Mouse (Mus musculus): ENCODE results near the gene Plekhg5.
"Not testable (repeated sequence)": the region's sequence is repeated elsewhere in the genome, so short reads cannot be mapped to it uniquely, and the experiment has no call there.

Gene Plekhg5

DNA sequence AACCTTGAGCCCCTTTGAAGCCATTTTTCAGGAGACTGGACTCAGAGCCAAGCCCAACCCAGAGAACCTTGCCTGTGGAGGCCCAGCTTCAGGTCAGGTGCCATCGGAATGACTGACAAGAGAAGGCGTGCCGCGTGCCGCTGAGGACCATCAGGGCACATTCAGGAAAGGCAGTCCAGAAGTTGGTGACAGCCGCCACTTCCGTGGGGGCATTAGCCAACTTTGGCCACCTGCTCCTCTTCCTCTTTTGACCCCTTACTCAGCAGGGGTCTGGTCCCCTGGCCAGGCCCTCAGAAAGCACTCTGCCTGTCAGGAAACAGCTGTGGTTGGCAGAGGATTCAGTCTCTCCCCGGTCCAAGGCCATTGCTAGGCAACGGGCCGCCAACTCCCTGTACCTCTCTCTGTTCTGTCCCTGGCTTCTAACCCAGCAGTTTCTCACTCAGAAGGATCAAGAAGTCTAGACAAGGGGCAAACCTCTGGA is at the start of gene Plekhg5:
TSS of gene Plekhg5 (plus strand) at position 378 of the 481 bp plus-strand sequence.
- DNase-seq: no peak

DNA sequence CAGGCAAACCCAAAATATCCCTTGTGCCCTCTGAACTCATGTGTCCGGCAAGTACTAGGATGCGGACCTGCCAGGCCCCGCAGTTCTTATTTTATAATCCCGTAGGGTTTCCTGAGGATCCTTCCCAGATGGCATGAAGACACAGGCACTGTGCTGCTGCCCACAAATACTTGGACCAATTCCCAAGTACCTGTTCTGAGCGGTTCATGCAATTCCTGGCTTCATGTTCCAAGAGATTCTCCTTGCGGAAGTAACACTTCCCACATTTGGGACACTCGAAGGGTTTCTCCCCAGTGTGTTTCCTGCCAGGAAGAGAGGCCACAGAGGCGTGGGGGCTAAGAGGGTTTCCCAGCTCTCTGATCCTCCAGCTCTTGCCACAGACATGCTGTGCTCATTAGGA is 49.8 kb upstream of the Plekhg5 start:
- DNase-seq: no peak

DNA sequence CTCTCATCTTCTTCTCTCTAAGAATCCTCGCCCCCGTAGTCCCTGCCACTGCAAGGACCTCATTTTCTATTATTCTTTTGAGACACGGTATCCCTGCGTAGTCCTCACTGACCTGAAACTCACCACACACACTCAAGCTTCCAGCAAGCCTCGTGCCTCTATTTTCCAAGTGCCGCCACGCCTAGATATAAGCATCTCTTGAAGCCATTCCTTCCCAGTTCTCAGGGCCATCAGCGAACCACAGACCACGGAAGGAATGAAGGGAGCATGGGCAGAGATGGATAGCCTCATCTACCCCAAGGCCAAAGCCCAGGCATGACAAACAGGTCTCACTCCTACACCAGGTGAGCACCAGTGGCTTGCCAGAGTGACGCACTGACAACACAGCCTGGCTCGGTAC is 47.8 kb upstream of the Plekhg5 start:
- no peak for DNase-seq

DNA sequence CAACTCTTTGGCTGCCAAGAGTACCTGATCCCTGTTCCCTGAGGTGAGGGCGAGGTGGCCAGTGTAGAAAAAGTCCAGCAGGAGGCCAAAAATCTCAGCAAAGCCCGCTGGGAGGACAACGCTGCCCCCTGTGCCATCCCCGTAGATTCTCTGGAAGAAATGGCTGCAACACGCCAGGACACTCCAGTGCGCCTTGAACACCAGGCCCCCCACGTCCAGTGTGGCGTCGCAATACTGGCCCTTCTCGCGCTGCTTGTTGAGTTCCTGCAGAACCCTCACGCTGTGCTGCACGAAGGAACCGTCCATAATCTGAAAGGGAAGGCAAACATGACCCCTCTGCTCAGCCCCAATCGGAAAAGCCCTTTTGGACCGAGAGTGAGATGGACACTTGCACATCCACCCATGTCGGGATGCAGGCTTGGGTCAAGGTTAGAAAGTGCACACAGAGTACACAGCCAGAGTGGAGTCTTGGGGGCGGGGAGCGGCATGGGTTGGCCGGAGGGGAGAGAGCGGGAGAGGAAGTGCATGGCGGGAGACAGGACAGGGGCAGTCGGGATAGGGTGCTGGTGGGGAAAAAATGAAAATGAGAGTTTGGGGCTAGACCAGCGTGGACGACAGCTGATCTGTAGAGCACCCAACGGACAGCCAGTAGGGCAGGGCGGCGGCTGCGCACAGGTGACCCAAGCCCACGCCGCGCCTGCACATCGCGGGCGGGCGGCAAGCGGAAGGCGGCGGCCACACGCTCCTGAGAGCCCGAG is 45.4 kb upstream of the Plekhg5 start:
- no peak for DNase-seq

DNA sequence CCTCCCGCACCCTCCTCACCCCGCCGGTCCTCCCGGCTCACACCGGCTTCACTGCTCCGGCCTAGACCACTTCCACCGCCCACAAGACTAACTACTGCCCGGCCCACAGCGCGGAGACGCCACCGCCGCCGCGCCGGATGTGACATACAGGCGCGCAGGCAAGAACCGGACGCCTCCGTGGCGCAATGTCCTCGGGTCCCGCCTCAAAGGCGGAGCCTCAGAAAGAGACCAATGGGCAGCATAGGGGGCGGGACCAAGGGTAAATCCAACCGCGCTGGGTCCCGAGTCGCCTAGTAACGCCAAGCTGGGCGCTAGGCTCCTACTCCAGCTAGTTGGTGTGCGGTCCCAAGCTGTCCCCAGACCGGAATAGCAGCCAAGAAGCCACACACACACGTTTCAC is 44.8 kb upstream of the Plekhg5 start, which contains the start of gene Zbtb48:
TSS of gene Zbtb48 (minus strand) at position 148 of the 400 bp plus-strand sequence.
- peak; percentile 92 to 95 for DNase-seq

DNA sequence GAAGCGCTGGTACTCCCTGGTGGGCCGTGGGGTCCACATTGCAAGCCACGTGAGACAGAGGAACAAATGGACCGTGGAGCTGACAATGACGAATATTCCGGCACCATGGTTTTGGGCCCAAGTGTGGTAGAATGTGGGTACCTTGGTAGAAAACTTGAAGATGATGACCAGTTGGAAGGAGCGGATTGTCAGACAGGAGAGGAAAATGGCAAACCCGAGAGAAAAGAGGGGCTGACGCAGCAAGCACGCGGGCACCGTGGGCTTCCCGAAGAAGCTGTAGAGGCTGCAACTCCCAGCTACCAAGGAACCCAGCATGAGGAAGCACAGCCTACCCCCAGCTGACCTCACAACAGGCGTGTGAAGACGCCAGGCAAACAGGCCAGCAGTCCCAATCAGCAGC is 43.8 kb upstream of the Plekhg5 start:
- DNase-seq: no peak

DNA sequence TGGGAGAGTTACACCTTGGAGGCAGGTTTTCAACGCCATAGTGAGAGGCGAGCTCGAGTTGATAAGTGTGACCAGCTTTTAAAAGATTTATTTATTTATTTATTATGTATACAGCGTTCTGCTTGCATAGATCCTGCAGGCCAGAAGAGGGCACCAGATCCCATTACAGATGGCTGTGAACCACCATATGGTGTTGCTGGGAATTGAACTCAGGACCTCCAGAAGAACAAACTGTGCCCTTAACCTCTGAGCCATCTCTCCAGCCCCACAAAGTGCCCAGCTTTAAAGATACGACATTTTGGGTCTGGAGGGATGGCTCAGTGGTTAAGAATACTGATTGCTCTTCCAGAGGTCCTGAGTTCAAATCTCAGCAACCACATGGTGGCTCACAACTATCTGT is 43.2 kb upstream of the Plekhg5 start:
- peak in 1 of 2 experiments; percentile 26 for DNase-seq

DNA sequence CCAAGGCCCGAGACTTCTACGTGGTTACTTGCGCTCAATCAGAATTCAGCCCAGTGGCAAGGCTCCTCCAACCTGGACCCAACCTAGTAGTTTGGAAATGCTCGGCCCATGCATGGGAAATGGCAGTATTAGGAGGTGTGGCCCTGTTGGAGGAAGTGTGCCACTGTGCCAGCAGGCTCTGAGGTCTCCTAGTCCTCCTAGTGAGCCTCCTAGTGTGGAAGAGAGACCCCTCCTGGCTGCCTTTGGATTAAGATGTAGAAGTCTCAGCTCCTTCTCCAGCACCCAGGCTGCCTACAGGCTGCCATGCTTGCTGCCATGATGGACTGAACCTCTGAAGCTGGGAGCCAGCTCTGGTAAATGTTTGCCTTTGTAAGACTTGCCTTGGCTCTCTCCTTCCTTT is 42.3 kb upstream of the Plekhg5 start:
- no peak for DNase-seq

DNA sequence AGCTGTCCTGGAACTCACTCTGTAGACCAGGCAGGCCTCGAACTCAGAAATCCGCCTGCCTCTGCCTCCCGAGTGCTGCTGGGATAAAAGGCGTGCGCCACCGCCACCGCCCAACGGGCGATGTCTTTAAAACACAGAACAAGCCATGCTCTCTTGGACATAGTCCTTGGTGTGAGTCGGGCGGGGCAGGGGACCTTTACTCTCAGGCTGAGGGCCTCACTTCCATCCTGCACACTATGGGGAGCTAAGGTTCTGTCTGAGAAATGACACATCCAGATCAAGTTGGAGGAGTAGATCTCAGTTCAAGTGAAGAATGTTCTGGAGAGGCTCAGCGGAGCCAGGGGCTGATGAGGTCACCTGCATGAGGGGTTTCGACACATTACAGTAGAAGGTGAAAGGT is 39.4 kb upstream of the Plekhg5 start:
- DNase-seq: no peak

DNA sequence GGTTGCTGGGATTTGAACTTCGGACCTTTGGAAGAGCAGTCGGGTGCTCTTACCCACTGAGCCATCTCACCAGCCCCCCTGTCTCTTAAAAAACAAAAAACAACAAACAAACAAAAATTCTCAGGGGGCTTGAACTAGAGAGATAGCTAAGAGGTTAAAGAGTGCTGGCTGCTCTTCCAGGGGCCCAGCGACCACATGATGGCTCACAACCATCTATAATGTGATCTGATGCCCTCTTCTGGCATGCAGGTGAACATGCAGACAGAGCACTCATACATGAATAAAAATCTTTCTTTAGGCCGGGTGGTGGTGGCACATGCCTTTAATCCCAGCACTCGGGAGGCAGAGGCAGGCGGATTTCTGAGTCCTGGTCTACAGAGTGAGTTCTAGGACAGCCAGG is 35.8 kb upstream of the Plekhg5 start:
- DNase-seq: not testable (repeated sequence)

DNA sequence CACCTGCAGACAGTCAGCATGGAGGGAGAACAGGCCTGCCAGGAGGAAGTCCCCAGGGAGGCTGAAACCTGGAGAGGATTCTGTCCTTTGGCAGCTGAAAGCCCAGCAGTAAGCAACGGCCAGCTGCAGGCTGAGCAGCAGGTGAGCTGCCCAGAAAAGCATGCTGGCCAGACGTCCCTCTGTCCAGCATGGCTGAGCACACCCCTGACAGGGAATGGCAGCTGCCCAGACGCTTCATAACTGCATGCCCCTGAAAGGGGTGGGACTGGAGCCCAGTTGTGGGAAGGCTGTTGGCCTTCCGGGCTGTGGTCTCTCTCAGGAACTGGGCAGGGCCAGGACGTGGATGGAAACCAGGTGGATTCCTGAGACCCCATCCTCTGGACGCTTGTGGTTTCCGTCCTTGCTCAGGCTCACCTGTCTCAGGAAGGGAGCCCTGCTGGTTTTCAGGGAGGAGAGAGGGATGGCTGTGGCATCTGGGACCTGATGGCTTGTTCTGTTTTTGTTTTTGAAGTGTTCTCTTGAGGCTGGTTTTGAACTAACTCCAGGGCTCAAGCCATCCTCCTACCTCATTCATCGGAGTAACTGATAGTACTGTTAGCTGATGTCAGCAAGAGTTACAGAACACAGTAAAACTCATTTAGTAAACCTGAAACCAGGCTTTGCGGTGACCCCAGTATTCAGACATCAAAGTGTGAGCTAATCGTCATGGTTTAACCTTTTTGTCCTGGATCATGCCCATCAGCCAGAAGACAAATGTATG is 33.9 kb upstream of the Plekhg5 start, which contains the start of gene Tas1r1:
TSS of gene Tas1r1 (minus strand) at position 344 of the 760 bp plus-strand sequence.
- no peak for DNase-seq

DNA sequence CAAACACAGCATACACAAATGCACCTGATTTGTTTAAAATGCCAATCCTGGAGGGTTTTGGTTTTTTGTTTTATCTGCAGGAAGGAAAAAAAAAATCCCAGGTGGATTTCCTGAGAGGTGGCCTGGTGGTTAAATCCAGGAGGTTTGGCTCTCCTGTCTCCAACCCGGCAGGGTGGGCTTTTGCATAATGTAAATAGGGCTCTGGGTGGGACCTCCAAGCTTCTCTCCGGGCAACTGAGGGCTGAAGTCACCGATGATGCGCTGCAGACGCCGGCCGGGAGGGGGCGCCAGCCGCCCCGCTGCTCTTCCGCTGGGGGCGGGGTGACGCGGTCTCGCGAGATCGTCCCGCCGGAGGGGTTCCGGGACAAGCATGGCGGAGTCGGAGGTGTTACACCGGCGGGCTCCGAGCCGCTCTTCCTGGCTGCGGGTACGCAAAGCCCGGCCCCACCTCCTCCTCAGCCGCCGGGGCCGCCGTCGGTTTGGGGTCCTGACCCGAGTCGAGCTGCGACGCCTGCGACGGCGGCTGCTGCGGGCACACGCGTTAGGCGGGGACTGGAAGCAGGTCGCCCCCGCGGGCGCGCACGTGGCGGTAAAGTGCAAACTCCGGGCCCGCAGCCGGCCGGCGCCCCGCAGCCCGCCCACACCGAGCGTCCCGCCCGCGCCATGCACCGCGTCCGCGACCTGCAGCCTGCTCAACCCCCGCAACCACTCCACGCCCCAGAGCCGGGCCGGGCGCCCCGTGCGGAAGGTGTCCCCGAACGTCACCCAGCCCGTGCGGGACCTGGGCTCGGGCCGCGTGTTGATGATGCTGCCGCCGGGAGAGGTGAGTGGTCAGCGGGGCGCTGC is 33.1 kb upstream of the Plekhg5 start, which contains the start of gene Nol9:
TSS of gene Nol9 (plus strand) at position 337 of the 846 bp plus-strand sequence.
- DNase-seq: peak; percentile 94 to 96

DNA sequence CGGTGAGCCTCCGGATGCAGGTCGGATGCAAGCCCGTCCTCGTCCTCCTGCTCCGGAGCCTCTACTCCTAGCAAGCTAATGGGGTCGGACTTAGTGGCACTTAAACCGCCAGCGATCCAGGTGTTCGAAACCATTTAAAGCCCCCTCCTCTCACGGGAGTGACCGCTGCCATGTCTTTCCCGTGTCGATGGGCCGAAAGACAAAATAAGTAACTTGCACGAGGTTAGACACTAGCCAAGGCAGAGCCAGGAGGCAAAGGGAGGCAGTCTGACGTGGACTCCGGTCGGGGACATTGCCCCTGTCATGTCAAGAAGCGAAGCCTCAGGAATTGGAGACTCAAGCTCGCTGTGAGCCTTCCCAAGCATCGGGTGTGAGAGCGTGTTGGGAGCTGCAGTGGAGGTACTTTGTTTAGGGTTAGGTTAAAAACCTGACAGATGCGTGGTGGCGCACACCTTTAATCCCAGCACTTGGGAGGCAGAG is 32.4 kb upstream of the Plekhg5 start:
- DNase-seq: no peak

DNA sequence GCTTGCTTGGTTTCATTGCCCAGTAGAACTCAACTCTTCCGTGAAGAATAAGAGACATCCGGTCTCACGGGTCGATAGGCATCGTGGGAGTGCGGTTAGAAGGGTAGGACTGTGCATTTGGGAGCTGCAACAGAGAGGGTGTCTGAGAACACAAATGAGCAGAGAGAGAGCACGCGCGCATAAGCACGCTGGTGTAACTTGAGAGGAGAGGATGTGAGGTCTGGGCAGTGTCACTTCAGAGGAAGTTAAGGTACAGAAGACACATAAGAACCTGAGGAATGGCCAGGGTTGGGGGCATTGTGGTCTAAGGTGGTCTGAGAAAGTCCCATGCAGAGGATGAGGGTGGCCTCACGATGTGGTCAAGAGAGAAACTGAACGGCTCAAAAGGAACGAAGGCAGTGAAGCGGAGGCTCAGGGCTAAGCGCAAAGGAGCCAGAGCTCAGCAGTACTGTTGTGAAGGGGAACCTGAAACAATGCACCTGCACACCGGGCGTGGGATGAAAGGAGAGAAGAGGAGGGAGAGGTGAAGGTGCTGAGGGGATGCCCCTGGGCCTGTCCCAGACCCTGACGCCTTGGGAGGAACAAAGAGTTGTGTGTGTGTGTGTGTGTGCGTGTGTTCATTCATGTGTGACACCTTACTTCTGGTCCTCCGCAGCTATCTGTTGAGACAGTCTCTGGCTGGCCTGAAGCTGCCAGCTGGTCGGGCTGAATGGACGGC is 30.2 kb upstream of the Plekhg5 start:
- no peak for DNase-seq

DNA sequence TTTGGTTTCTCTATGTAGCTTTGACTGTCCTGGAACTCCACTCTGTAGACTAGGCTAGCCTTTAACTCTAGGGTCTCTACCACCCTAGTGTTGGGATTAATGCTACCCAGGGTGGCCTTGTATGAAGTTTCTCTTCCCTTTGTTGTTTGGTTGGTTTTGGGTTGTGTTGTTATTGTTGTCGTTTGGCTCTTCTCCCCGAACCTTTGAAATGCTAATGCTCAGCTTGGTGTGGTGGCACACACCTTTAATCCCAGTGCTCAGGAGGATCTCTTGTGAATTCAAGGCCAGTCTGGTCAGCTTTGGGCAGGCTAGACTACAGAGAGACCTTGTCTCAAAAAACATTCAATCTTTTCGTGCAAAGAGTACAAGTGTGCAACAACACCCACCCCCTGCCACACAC is 29.1 kb upstream of the Plekhg5 start:
- no peak for DNase-seq

DNA sequence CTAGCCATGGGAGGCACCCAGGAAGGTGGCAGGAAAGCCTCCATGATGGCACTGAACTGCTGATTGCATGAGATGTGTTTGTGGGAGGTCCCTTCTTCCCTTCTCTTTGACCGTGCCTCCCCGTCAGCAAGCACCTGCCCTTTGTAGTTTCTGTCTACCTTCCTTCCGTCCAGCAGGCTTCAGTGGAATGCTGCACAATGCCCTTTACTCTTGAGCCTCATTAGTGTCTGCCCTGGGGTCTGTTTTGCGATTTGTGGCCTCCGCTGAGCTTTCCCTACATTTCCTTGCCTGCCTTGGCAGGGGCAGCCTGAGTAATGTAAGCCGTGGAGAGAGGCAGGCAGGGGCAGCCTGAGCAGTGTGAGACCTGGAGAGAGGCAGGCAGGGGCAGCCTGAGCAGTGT is 27.7 kb upstream of the Plekhg5 start:
- no peak for DNase-seq

DNA sequence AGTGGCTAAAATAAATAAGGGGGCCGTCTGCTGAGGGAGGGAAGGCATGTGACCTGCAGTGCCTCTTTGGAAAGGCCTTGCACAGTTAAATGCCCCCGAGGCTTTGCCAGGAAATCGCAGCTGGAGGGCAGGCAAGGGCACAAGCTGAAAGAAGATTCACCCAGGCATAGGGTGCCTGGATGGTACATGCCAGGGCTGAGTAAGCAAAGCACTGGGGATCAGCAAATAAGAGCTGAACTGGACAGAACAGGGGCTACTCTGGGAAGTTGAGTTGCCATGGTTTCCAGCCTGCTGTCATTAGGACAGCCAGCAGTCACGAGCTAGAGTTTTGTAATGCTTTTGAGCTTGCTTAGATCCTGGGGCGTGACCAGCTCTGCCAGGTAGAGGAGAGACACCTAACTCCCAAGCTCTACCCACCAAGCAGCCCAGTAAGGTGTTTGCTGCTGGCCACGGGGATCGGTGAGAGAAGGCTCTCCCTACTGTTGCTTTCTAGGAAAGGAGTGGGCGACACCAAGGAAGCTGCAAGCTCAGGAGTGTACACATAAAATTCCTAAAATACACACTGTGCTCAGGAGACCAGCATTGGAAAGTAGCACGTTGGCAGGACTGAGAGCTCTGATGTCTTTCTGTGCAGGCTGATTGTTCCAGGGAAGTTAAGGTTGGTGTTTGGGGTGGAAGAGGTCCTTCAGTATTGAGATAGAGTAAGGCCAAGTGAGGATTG is 9.7 kb upstream of the Plekhg5 start:
- DNase-seq: no peak

DNA sequence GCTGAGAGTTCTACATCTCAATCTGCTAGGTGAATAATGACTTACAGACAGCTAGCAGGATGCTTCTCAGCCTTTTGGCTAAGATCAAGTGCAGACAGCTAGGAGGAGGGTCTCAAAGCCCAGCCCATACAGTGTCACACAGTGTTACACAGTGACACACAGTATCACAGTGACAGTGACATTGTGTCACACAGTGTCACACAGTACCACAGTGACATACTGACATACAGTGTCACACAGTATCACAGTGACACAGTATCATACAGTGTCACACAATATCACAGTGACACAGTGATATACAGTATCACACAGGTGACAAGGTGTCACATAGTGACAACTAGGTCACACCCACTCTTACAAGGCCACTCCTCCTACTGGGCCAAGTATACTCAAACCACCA is 5.0 kb upstream of the Plekhg5 start:
- no peak for DNase-seq

DNA sequence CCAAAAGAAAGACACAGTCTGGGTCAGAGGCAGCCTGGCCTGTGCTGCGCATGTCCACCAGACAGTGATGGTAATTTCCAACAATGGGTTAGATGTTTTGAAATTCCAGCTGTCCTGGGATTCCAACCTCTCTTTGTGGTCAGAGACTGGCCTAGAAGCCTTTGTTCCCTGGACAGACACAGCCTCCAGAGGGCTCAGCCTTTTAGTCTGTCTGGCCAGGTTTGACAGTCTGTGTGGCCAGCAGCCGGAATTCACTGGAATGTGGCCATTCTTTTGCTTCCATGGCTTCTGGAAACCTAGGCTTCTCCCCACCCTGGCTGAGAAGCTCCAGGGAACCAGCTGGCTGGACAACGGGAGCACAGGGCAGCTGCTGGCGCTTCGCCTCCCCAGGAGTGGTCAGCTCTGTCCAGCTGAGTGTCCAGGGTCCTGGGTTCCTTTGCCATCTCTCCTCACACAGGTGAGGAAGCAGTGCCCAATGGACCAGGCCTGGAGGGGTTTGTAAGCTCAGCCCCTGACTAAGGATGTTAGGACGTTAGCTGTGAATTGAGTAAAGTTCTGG is 4.1 kb upstream of the Plekhg5 start:
- DNase-seq: no peak

DNA sequence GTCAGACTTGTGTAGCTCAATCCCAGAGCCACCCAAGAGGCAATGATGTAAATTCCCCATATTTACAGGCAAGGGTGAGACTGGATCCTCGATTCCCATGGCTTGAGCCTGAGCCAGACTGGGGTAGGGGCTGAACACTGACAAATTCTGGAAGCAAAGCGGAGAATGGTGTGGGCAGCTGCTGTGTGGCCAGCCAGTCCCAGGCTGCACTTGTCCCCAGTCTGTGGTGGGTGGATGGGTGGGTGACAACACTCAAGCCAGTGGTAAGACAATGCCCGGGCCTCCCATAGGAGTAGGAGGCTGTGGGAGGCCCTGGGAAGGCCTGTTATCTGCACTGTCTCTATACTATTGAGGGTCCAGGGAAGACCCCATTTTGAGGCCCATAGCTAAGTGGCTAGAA is 3.1 kb upstream of the Plekhg5 start:
- DNase-seq: no peak
